Mouse (Mus musculus) brain, embryonic 14.5 days (tissue): ENCODE data around the gene Magi2. TPM values are rescaled to one million over a fixed set of nuclear protein-coding genes. Genes with fewer than 3 reads are reported as not detected.
"Not testable (repeated sequence)": the region's sequence is repeated elsewhere in the genome, so short reads cannot be mapped to it uniquely, and the experiment has no call there.

ENCODE experiments used
- DNase-seq: peaks from one replicate; pipeline ENCODE4 v3.0.0-alpha.2; 2011; ENCODE audit warnings: low read depth
- CTCF ChIP-seq: fragments of 200-500 bp; IDR thresholded peaks from 2 replicates; pipeline ENCODE4 v1.5.1; 2012; ENCODE audit warnings: inconsistent platforms, mild to moderate bottlenecking, moderate library complexity, borderline replicate concordance; ENCODE audit not compliant: insufficient read depth, insufficient read length; ENCODE audit errors: extremely low read depth
- POLR2A ChIP-seq: fragments of 200-500 bp; IDR thresholded peaks from 2 replicates; pipeline ENCODE4 v1.6.1; 2012; ENCODE audit warnings: mild to moderate bottlenecking, inconsistent platforms, borderline replicate concordance; ENCODE audit not compliant: poor library complexity, insufficient read depth, insufficient read length, severe bottlenecking; ENCODE audit errors: extremely low read depth
- polyA plus RNA-seq: library from polyadenylated mRNA; depleted of rRNA; stranded (reverse); fragments of >200 nt; gene quantifications from 2 replicates; pipeline ENCODE4 v1.2.3, GENCODE M21; 2012

The Magi2 gene
- polyA plus RNA-seq, 1 experiment, result 36.9 TPM

DNA sequence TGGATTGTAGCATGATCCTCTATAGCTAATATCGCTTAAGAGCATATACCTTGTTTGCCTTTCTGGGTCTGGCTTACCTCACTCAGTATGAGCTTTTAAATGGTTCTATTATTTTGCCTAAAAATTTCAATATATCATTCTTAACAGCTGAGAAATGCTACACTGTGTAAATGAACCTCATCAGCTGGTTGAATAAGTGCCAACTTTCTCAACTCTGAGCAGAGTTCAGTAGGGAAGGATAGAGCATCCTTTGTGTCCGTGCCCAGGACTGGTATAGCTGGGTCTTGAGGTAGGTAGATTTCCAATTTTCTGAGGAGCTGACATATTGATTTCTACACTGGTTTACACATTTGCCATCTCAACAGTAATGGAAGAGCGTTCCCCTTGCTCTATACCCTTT, 65.7 kb downstream of the Magi2 start:
- no peak for DNase-seq
- TF ChIP-seq CTCF, result no peak
- no peak for TF ChIP-seq POLR2A

DNA sequence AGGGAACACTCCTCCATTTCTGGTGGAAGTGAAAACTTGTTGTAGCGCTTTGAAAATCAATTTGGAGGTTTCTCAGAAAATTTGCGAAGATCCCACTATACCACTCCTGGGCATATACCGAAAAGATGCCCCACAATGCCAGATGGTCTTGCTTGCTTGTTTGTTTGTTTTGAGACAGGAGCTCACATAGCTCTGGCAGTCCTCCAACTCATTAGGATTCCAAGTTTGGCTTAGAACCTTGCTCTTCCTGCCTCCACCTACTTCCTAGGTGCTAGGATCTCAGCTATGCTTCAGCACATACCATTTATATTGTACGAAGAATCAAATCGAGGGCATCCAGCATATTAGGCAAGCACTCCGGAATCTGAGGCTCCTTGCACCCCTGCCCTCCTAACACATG, 79.8 kb downstream of the Magi2 start:
- no peak for DNase-seq
- no peak for TF ChIP-seq POLR2A
- no peak for TF ChIP-seq CTCF

DNA sequence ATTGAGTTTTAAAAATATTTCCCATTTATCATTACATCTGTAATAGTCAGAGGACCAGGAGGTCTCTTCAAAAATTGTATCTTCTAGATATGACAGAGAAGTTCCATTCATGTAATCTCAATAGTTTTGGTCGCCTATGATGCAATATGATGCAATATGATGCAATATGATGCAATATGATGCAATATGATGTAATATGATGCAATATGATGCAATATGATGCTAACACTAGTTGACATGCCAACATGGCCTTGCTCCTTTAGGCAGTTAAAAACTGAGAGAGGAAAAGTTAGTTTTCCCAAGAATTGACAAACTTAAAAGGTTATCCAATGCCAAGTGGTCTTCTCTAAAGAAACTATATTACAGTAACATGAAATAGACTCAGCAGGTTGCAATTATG, 83.0 kb downstream of the Magi2 start:
- TF ChIP-seq CTCF (no peak), POLR2A (no peak)
- DNase-seq, result no peak

DNA sequence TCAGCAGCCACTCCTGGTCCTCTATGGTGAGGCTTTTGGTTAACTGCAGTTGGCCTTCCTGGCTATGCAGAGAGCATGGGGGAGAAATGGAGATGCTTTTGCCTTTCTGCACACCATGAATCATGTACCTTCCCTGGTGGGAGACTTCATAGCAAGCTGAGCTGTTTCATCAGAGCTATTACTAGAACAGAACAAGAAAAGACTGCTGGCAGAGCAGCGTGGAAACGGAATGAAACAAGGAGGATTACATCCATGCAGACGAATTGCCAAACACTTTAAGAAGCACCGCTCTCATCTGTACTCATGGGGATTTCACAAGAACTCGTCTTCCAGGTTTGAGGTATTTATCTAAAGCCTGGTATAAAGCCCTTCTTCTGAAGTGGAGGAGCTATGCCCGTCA, 95.7 kb downstream of the Magi2 start:
- DNase-seq, result peak; percentile 22
- TF ChIP-seq CTCF (no peak), POLR2A (no peak)

DNA sequence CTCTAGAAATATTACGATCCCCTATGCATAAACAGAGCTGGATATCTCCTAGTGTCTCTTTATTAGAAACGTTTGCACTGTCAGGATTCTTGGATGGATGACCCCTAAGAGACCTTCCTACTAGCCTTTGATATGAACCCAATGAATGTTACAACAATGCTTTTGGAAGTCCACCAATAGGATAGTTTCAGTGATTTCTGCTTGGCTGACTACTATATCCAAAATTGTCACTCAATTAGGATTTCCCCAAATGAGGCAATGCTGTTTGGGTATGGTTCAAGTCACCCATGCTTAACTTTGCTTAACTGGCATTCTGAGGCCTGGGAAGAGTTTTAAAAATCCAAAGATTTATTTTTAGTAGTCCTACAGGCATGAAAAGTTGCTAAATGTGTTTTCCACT, 110.7 kb downstream of the Magi2 start:
- peak; percentile 21 for DNase-seq
- TF ChIP-seq POLR2A (no peak), CTCF (no peak)

DNA sequence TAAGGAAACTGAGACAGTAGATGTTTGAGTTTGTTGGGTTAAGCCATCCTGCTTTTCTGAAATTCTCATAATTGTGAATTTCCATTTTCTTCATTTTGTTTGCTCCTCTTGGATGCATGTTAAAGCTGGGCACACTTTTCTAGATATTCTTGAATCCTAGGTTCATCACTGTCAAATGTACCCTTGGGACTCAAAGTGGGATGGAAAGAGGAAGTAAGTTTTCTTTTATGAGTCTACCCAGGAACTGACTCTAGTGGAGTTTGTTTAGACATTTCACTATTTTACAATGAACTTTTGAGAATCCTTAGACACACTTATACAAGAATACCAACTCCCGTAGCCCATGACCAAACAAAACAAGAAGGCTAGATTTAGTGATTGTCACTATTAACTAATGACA, 141.3 kb downstream of the Magi2 start:
- no peak for DNase-seq
- TF ChIP-seq POLR2A (no peak), CTCF (no peak)

DNA sequence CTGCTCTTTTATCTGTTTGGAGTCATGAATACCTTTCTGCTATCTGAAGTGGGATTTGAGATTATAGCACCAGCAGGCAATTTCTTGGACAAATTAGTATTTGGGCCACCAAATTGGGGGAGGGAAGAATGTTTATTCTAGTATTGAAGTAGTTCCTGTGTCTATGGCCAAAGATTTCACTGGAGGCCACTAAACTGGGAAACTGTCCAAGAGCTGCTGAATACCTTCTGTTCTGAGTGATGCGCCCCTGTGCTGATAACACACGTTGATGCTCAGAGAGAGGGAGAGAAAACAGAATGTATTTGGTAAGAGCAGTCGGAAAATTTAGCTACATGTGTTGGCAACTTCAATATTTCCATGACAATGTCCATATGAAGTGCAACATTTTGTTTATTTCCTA, 169.0 kb downstream of the Magi2 start:
- DNase-seq, result peak; percentile 66
- TF ChIP-seq POLR2A (no peak), CTCF (no peak)

DNA sequence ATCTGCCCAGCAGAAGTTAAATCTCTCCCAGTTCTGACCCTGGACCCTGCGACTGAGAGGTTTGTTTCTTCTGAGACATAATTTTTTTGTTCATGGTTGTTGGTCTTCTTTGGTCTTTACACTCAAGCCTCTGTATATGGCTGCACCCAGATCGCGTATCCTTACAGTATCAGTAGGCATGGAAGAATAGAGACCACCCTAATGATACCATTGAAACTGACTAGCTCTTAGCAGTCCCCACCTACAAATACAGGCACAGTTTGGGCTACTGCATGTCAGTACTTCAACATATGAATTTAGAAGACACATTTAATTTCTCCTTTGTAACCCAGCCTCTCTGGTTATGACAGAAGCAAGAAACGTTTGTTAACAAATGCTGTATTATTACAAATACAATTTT, 173.5 kb downstream of the Magi2 start:
- no peak for TF ChIP-seq CTCF
- no peak for TF ChIP-seq POLR2A
- no peak for DNase-seq

DNA sequence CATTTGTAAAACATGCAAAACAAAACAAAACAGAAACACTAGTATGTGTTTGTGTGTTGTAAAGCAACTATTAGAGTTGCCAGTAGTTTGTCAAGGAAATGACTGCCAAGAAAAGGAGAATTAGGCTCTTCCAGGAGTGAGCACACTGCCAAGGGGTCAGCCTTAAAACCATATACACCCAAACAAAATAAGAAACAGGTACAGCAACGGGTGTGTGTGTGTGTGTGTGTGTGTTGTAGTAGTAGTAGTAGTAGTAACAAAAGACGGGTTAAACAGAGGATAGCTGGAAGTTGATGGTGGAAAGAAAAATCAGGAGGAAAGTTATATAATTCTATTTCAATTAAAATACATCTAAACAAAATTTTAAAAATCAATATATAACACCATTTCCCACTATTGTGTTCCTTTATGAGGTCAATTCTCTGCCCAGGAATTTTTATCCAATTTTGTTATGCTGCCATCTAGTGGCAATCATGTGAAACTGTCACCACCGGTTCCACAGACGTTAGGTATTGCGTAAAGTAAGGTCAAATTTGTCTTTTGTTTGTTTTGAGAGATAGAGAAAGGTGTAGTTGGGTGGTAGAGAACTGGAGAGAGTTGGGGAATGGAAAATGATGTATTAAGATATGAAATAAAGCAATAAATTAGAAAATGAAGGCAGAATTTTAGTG, 174.0 kb downstream of the Magi2 start:
- TF ChIP-seq CTCF (peak; percentile 66; the same call in 1 of the 2 replicates), POLR2A (no peak)
- DNase-seq, result peak; percentile 56

DNA sequence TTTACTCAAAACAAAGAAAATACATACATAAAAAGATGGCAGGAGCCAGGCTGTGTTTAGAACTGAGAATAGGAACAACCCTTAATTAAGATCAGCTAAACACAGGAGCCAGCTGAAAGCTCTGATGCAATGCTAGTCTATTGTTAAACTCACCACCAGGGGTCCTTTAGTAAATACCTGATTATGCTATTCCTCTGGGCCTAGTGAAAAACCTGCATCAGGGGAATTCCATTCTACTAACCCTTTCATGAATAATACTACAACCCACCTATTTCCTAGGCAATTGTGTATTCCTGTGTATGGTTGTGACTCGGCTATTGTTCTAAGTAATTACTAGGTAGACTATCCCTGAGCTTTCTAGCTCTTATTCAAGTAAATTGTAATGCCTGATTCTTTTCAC, 177.4 kb downstream of the Magi2 start:
- DNase-seq, result not testable (repeated sequence)

DNA sequence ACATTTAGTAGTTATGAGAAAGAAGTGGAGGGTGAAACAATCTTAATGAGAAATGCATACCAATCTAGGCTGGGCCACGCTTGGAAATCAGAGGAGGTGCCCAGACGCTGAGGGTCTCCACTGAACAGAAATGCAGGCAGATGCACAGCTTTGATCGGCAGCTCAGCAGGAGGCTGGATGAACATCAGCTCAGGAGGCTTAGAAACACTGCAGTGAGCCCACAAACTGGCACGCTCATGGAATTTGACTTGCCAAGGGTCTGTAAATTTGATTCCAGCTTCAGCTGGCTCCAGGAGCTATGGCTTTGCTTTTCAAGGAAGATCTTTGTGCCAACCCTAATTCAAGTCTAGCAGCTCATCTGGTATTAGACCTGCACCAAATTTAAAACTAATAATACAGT, 187.7 kb downstream of the Magi2 start:
- no peak for TF ChIP-seq CTCF
- TF ChIP-seq POLR2A, result no peak
- peak; percentile 54 for DNase-seq

DNA sequence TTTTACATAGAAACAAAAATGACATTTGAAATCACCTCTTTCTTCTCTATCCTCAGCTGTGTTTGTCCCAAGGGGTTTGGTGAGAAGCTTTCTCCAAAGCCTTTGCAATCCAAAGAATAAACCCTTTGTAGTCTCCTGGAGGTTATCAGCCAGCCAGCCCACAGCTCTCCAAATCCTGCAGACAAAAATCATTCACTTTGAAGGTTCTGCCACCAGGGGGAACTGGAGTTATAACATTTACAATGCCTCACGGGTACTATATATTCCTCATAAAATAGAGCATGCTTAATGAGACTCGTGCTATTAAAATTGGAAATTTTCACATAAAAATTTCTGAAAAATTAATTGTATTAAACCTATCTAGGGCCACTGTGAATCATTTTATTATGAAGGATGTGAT, 202.5 kb downstream of the Magi2 start:
- TF ChIP-seq CTCF (peak; percentile 48; the same call in 1 of the 2 replicates), POLR2A (no peak)
- DNase-seq, result peak; percentile 74
